Mouse (Mus musculus) heart, postnatal 0 days (tissue): ENCODE results near the gene Ppme1.

Source experiments
- CTCF ChIP-seq: IDR thresholded peaks from 2 replicates; pipeline ENCODE4 v1.5.1; 2016; ENCODE audit warnings: antibody characterized with exemption, control low read depth, low read depth
- EP300 ChIP-seq: IDR thresholded peaks from 2 replicates; pipeline ENCODE4 v1.6.1; 2016; ENCODE audit warnings: antibody characterized with exemption, low read depth

GRCm38 (mm10) chr7:100388174-100388573 is 16.1 kb upstream of the Ppme1 start:
- TF ChIP-seq CTCF (no peak), EP300 (no peak)
